Mouse (Mus musculus) MEL (cell line): ENCODE results near the gene Pde10a.

Source experiments
- BHLHE40 ChIP-seq: IDR thresholded peaks from 2 replicates; pipeline ENCODE4 v1.6.1; 2012; ENCODE audit warnings: low read depth, mild to moderate bottlenecking, inconsistent platforms, low read length, improper control_type of control experiment, borderline replicate concordance
- CTCF ChIP-seq, 3 experiments: IDR thresholded peaks in 2 of 3; conservative IDR thresholded peaks in 1 of 3; 2 replicates each; pipeline ENCODE4 v1.5.1; 2011 to 2012; ENCODE audit warnings: low read length in 3 of 3, low read depth in 2 of 3, mild to moderate bottlenecking in 2 of 3, improper control_type of control experiment in 1 of 3, inconsistent platforms in 1 of 3, mixed read lengths in 1 of 3, moderate library complexity in 1 of 3; ENCODE audit not compliant: control insufficient read depth in 1 of 3, insufficient read depth in 1 of 3, poor library complexity in 1 of 3, severe bottlenecking in 1 of 3
- ELF1 ChIP-seq: IDR thresholded peaks from 2 replicates; pipeline ENCODE4 v1.6.1; 2014; ENCODE audit warnings: low read depth, mild to moderate bottlenecking, inconsistent platforms, low read length, improper control_type of control experiment, moderate library complexity
- HCFC1 ChIP-seq: IDR thresholded peaks from 2 replicates; pipeline ENCODE4 v1.6.1; 2012; ENCODE audit warnings: low read depth, mild to moderate bottlenecking, inconsistent platforms, low read length, improper control_type of control experiment, moderate library complexity
- MAFK ChIP-seq: IDR thresholded peaks from 2 replicates; pipeline ENCODE4 v1.6.1; 2011; ENCODE audit warnings: low read depth, mild to moderate bottlenecking, low read length, improper control_type of control experiment, borderline replicate concordance
- MAX ChIP-seq: IDR thresholded peaks from 2 replicates; pipeline ENCODE4 v1.6.1; 2011; ENCODE audit warnings: low read length, improper control_type of control experiment
- POLR2A ChIP-seq, 2 experiments: IDR thresholded peaks; 2 replicates each; pipeline ENCODE4 v1.6.1; 2011 to 2012; ENCODE audit warnings: low read length in 2 of 2, mild to moderate bottlenecking in 2 of 2, control low read depth in 1 of 2, improper control_type of control experiment in 1 of 2, low read depth in 1 of 2, moderate library complexity in 1 of 2; ENCODE audit not compliant: control insufficient read depth in 1 of 2, insufficient read depth in 1 of 2, poor library complexity in 1 of 2
- TAL1 ChIP-seq: IDR thresholded peaks from 2 replicates; pipeline ENCODE4 v1.6.1; 2012; ENCODE audit warnings: mild to moderate bottlenecking, inconsistent platforms, low read length, moderate library complexity, mixed read lengths
- TCF12 ChIP-seq: IDR thresholded peaks from 2 replicates; pipeline ENCODE4 v1.6.1; 2014; ENCODE audit warnings: low read depth, mild to moderate bottlenecking, inconsistent platforms, low read length, improper control_type of control experiment, moderate library complexity
- ZNF384 ChIP-seq: IDR thresholded peaks from 2 replicates; pipeline ENCODE4 v1.6.1; 2012; ENCODE audit warnings: low read depth, mild to moderate bottlenecking, inconsistent platforms, low read length, improper control_type of control experiment

- TF ChIP-seq CTCF (IDR thresholded peaks at IDR 0.05 in 2 of 3, conservative IDR thresholded peaks at IDR 0.05 in 1 of 3; ENCODE audit: control insufficient read depth in 1 of 3, insufficient read depth in 1 of 3, low read depth in 2 of 3, low read length in 3 of 3, poor library complexity in 1 of 3, severe bottlenecking in 1 of 3) = peak; percentile 74 to 88 (median 80)
- TF ChIP-seq POLR2A (IDR thresholded peaks at IDR 0.05; ENCODE audit: control insufficient read depth in 1 of 2, insufficient read depth in 1 of 2, low read depth in 1 of 2, low read length in 2 of 2, poor library complexity in 1 of 2) = no peak
- TF ChIP-seq TCF12 = no peak
- no peak for TF ChIP-seq ELF1
- no peak for TF ChIP-seq TAL1
- no peak for TF ChIP-seq HCFC1
- no peak for TF ChIP-seq MAX
- TF ChIP-seq MAFK = no peak
- TF ChIP-seq ZNF384 = peak; percentile 56
- TF ChIP-seq BHLHE40 = no peak
Observed at GRCm38 (mm10) chr17:8613882-8614551, 88.8 kb downstream of the Pde10a start.
